Mouse (Mus musculus) layer of hippocampus, postnatal 10 days (tissue): ENCODE data around the gene Ost4. TPM values are rescaled to one million over a fixed set of nuclear protein-coding genes. Genes with fewer than 3 reads are reported as not detected.

Experiments used
- DNase-seq, 2 experiments: peaks; one replicate each; pipeline ENCODE4 v3.0.0; 2021; ENCODE audit warnings: low spot score in 2 of 2
- total RNA-seq, 2 experiments: library from RNA; stranded (reverse); gene quantifications; 2 replicates each; pipeline ENCODE4 v1.2.3; 2021

The Ost4 gene
- total RNA-seq, 2 experiments from 2014 or later, result 91.7 to 98.2 TPM

DNA sequence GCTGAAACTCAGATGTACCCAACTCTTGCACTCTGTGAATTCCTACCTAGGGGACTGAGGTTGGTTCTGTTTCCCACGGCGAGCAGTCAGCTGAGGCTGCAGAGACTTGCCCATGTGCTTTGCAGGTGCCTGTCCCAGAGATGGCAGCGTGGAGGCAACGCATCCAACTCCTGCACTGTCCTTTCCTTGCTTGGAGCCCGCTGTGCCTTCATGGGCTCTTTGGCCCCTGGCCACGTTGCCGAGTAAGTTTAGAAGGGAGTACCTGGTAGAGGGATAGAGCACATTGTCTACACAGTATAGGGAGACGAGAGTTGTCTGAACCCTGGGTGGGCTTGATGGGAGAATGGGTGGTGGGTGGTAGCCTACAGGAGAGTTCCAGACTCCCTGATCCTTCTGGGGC, 17.0 kb upstream of the Ost4 start:
- no peak for DNase-seq

DNA sequence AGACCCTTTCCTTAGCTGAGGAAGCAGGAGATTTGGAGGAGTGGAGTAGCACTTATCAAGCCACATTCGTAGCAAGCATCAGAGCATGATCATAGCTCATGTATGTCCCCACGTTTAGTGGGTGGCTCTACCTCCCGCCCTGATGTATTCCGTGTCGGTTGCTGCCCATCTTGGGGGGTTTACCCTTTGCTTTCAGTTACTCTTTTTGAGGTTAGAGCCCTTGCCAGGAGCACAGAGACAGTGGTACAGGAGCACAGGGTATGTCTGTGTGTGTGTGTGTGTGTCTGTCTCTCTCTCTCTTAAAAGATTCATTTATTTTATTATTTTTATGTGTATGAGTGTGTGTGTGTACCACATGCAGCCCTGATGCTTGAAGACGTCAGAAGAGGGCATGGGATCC, 15.5 kb upstream of the Ost4 start:
- no peak for DNase-seq

DNA sequence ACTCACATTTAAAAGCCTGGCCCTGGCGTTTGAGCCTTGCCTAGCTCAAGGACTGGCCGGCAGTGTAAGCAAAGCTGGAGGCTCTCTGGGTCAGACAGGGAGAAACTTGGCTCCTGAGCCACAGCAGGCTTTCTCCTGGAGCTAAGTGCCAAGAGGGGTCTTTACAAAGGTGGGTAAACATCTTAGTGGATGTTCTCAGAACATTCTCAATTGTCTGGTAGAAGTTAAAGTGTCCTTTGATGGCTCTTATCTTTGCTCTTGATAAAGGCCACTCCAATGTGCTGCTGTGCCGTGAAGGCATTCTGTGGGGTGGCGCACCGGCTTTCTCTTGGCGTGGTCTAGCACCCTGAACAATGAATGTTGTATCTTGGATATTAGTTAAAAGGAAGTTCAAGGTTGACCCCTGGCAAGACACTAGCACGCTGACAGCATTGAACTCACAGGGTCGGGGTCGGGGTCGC, 15.0 kb upstream of the Ost4 start:
- DNase-seq, result no peak

DNA sequence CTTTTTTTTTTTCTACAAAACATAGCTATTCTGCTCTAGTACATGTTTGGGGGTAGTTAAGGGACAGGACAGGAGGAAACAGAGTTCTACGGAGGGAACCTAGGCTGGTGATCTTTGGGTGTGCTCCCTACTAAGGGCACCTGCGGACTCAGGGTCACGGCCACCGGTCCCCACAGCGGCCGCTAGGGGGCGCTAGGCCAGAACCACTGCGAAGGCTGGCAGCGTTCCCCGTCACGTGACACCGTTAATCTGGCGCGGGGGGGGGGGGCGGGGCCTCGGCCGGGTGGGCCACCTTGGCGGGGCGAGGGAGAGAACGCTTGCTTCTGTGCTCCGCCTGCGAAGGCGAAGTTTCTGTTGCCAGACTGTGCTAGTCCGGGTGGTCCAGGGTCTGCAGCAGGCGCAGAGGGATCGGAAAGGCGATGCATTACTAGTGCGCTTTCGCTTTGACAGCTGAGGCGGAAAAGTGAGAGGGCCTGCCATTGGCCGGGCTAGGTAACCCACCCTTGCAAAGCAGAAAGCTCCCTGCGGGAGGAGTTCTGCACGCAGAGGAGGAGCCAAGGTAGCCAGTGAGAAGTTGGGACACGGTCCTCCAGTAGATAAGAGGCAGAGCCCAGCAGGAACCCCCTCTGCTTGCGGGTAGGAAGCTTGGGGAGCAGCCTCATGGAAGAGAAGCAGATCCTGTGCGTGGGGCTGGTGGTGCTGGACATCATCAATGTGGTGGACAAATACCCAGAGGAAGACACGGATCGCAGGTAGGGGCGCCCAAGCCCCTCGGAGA, 13.9 kb upstream of the Ost4 start, which contains the start of gene Khk:
Gene Khk, plus strand, starts transcription at position 176 of the 778 bp plus-strand sequence.
- peak; percentile 91 to 94 for DNase-seq

DNA sequence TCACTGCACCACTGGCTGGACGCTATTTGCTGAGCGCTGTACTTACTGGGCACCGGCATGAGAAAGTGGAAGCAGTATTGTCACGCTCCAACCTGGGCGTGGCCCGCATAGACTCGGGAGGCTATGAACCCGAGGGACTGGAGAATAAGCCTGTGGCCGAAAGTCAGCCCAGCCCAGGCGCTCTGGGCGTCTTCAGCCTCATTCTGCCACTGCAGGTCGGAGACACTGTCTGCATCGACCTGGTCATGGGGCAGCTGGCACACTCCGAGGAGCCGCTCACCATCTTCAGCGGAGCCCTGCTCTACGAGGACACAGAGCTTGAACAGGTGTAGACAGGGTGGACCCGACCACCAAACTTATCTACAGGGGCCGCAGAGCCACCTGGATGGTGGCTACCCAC, 13.0 kb upstream of the Ost4 start:
- peak in 1 of 2 experiments; percentile 19 for DNase-seq

DNA sequence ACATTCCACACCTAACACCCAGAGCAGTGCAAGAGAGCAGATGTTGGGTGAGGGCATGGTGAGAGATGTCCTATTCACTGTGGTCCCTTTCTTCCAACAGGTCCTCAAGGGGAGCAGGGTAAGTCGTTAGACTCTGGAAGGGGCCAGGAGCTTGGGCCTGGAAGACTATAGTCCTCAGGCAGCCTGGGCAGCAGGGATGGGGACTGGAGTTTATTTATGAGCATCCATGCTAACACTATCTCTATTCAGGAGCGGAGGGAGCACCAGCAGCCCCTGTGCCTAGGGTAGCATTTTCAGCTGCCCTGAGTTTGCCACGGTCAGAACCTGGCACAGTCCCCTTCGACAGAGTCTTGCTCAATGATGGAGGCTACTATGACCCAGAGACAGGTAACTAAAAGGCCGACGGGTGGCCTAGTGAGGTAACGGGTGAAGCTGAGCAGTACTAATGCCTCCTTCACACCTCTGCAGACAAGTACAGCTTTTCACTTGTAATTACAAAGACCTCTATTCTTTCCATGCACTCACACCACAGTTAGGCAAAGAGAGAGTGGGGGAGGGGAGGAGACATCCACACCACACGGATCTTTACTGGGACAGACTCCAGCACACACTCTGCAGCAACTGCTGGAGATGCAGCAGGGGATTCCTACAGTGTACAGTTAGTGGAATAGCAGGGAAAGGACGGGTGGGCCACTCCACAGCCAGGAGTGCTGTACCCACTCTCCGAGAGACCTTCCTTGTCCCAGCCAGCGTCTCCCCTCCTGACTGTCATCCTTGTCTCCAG, 12.4 kb upstream of the Ost4 start:
- peak in 1 of 2 experiments; percentile 17 for DNase-seq

DNA sequence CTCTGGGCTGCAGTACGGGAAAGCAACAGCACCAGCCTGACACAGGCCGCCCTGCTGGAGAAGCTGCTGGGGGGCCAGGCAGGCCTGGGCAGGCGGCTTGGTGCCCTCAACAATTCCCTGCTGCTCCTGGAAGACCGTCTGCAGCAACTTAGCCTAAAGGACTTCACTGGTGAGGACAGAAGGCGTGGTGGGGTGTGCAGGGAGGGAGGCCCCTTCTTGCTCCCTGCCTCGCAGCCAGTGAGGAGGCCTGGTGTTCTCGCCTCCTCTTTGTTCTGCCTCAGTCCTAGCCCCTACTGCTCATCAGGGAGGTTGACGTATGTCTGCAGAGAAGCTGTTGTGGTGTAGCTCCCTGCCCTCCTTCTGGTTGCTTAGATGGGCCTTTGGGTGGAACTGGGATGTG, 11.1 kb upstream of the Ost4 start:
- DNase-seq, result no peak

DNA sequence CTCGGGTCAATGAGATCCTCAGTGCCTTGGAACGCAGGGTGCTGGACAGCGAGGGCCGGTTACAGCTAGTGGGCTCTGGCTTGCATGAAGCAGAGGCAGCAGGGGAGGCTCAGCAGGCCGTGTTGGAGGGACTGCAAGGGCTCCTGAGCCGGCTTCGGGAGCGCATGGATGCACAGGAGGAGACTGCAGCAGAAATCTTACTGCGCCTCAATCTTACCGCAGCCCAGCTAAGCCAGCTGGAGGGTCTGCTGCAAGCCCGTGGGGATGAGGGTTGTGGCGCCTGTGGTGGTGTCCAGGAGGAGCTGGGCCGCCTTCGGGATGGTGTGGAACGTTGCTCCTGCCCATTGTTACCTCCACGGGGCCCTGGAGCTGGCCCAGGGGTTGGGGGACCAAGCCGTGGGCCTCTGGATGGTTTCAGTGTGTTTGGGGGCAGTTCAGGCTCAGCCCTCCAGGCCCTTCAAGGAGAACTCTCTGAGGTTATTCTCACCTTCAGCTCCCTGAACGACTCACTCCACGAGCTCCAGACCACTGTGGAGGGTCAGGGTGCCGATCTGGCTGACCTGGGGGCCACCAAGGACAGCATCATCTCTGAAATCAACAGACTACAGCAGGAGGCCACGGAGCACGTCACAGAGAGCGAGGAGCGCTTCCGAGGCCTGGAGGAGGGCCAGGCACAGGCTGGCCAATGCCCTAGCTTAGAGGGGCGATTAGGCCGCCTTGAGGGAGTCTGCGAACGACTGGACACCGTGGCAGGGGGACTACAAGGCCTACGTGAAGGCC, 10.5 kb upstream of the Ost4 start:
- DNase-seq, result no peak

DNA sequence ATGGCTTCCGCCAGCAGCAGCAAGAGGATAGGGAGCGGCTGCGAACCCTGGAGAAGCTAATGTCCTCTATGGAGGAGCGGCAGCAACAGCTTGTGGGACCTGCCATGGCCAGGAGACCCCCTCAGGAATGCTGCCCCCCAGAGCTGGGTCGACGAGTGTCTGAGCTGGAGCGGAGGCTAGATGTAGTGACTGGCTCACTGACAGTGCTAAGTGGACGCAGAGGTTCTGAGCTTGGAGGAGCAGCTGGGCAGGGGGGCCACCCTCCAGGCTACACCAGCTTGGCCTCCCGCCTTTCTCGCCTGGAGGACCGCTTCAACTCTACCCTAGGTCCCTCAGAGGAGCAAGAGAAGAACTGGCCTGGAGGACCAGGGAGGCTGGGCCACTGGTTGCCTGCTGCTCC, 9.8 kb upstream of the Ost4 start:
- no peak for DNase-seq

DNA sequence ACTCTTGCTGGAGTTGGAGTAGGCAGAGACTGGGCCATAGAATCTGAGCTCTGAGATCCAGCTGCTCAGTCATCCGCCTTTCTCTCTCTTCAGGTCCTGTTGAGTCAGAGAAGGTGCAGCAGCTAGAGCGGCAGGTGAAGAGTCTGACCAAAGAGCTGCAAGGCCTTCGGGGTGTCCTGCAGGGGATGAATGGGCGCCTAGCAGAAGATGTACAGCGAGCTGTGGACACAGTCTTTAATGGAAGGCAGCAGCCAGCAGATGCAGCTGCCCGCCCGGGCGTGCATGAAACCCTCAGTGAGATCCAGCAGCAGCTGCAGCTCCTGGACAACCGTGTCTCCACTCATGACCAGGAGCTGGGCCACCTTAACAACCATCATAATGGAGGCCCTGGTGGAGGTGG, 9.3 kb upstream of the Ost4 start:
- no peak for DNase-seq

DNA sequence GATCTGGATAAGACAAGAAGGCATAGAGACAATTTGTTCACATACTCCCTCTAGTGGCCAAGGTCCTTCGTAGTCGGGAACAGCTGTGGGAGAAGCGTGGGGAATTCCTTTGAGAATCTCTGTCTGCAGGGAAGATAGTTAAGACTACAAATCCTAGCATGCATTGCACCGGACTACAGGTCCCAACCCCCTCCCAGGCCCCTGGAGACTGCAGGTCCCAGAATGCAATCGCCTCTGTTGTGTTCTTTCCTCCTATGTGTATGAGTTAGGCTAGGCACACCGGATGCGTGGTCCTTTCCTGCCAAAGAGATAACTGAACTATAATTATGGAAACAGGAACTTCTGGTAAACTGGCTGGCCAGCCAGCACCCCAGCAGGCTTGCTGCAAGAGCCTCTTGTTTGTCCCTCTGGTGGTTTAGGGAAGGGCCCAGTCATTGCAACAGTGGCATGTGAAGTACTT, 8.4 kb upstream of the Ost4 start:
- DNase-seq, result peak; percentile 79 to 84

DNA sequence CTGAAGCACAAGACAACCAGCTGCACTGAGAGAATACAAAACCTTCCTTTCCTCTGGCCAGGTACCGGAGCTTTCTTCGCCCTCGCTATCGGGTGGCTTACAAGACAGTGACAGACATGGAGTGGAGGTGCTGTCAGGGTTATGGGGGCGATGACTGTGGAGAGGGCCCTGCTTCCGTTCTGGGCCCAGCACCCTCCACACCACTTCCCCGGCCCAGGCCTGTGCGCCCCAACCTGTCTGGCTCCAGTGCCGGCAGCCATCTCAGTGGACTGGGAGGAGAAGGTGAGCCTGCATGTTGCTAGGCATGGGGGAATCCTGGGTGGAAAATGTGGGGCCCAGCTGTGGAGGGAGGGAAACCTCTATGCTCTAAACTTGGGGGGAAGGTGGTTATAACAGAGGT, 7.9 kb upstream of the Ost4 start:
- DNase-seq, result no peak

DNA sequence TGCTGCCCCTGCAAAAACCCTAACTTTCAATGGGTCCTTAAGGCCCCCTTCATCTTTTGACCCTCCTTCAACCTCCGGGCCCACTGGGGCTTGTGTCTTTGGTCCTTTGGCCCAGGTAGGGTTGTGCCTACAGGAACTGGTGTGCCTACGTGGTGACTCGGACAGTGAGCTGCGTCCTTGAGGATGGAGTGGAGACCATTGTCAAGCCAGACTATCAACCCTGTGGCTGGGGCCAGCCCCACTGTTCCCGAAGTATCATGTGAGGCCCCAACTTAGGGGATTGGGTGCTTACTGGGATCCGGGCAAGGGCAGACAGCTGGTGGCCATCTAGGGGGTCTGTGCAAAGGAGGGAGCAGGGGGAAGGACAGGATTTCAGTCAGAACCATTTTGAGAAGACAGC, 7.3 kb upstream of the Ost4 start:
- DNase-seq, result no peak

DNA sequence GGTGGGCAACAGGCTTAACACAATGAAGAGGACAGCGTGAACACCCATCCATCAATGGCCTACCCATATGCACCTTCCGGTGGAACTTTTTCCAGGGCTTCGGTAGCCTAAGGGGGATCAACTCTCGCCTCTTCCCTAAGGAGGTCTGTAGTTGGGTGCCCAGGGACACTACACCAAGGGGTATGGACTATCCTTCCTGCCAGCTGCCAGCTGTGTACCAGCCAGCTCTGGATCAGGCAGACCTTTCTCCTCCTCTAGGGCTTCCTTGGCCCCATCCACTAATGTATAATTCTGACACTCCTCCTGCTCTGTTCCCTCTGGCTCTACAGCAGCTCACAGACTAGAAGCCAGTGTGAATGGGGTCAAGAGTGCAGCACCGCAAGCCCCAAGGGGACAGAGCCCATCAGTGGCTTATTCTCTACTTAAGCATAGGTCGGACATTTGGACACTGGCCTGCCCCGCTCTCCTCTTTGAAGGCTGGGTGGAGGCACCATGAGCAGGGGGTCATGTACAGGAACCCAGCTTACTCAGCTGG, 6.6 kb upstream of the Ost4 start:
- DNase-seq, result no peak

DNA sequence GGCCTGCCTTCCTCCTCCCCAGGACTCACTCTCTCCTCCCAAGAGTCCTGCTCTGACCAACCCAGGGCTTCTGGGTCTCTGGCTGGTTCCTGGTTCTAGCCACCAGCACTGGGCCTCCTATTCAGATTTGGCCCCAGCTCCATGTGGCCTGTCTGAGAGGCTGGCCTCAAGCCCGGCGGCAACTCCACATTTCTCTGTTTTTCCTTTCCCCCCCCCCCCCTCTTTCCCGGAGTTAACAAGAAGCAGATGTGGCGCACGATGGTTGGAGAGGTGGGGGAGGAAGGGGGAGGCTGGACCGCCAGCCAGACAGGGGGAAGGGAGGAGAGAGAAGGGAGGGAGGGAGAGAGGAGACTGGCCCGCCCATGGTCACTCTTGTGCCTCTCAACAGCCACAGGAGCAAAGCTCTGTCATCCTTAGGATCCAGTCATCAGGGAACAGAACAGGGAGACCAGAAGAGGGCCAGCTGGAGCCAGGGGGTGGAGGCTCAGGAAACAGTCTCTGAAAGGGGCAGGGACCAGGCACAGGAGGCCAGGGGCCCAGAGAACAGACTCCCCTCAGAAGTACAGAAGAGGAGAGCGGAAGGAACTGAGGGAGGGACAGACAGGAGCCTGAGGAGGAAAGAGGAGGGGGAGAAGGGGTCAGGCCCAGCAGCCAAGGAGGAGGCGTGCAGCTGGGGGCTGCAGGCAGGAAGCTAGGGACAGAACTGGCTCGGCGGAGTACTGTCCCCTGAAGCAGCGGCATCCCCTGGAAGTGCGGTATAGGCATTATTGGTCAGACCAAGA, 5.7 kb upstream of the Ost4 start, which contains the start of gene Emilin1:
Gene Emilin1, plus strand, starts transcription at position 343 of the 782 bp plus-strand sequence.
- no peak for DNase-seq

DNA sequence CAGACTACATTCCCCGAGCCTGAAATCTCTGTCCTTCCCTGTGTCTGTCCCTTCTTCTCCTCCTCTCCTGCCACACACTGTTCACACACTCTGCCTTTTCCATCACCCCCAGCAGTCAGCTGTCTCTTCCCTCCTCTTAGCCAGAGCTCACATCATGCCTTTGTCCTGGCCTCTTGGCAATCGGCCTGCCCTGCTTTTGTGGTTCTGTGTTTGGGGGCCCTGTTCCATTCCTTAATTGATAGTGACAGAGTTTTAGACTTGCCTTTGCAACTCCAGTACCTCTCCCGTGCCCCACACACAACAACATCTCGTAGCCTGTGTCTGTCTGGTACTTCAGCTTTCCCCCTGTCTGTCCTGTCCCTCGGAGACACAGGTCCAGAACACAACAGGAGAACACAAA, 4.6 kb upstream of the Ost4 start:
- DNase-seq, result no peak

DNA sequence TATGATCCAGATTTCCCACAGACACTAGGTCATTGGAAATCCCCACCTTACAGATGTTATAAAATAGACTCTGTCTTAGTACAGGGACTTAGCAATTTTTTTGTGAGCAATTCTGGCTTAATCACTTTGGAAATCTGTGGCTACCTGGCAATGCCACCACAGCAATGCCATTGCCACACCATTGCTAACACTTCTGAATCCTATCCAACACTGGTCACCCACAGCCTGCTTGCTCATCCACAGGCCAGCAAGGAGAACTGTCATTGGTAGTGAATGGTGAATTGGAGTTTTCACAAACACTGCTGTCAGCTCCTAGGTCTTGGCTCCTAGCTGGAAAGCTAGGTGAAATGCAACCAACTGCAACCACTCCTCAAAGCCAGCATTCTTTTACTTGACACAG, 2.9 kb upstream of the Ost4 start:
- DNase-seq, result no peak

DNA sequence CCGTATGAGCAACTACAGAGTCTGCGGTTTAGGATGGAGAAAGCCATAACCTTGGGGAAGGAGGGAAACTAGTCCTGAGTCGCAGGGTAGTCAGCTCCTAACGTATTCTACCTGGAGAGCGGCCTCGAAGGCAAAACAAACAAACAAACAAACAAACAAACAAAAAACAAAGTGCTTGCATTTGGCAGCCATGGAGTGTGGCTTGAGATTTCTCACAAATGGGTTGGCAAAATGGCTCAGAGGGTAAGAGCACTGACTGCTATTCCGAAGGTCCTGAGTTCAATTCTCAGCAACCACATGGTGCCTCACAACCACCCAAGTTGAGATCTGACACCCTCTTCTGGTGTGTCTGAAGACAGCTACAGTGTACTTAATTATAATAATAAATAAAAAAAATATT, 2.3 kb upstream of the Ost4 start:
- no peak for DNase-seq

DNA sequence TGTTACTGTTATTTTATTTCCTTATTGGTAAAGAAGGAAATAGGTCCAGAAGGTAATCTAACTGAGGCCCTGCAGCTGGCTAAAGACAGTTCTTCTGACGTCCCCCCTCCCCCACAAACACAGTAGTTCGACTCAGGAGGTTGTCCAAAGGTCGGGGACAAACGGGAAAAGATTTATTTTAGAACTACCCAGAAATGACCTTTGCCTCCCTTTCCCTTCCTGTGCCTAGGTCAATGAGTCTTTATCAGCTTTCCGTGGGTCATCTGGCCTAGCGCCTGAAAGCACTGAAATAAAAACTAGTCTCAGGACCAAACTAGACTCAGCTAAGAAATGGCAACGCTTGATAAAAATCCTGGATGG, 1.7 kb upstream of the Ost4 start:
- no peak for DNase-seq

DNA sequence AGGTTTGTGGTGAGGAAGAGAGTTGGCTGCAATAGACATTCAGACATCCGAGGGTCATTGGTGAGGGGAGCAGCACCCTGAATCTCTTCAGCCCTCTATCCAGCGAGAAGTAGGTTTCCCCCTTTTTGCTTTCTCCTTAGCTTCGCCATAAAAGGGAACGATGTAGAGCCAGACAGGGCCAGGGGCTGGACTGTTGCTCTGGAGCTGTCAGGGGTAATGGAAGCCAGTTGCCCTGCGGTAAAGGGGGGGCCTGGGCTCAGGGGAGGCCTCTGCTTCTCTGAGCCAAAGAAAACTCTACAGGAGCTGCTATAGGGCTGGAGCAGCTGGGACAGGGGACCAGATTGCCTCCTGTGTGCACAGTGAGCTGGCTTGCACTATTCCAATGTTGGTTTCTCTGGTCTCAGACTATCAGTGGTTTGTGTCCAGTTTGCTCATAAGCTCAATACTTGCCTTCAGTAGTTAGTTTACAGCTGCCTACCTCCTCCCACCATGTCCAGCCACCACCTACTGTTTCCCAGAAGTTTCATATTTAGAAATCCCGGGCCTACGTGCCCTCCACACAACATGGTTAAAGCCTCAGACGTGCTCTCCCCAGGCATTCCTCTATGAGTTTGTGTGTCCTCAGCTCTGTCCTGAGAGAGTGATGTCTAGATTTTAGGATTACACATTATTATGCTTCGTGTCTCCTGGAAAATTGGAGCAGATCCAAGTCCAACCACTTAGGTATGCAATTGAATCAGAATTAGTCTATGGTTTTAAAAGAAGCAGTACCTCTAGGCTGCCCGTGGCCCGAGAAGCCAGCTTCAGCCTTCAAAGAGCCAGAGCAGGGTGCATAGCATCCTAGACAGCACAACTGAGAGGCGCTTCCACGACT, 1.1 kb upstream of the Ost4 start:
- no peak for DNase-seq
